Mouse (Mus musculus): Measurements from ENCODE around the gene Rad51b.
A peak's percentile ranks its signal among the peaks of the same experiment; 100 is the strongest.

Gene Rad51b

DNA sequence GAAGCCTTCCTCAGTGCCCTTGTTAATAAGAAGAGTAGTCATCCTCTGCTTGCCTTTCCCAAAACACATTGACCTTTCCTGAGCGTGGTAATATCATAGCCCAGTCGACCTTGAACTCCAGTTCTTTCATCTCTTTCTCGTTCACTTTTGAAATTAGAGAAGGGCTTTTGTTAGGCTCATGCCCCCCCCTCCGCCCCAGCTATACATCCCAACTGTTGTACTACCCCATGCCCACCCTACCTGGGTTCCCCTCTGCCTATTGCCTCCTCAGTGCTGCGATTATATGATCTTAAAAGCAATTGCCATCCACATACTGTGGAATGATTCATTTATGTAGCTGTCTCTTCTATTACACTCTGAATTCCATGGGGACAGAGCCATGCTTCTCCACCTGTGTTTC, 193.5 kb downstream of the Rad51b start:
- no peak for DNase-seq (ENCODE audit: low read depth, low spot score)

DNA sequence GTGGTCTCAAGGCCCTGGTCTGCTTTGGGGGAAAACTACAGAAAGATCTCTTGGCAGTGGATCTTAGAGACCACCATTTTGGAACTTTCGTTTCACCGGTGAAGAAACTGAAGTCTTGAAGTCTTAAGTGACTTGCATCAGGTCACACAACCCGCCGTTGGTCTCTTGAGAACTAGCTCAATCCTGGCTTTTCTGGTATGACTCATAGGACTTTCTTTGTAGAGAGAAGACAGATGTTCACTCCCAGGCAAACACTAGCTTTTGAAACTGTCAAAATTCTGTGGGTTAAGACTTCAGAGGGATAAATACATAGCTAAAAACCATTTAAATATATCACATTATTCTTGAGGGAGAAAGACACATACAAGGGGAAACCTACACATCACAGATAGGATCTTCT, 195.1 kb downstream of the Rad51b start:
- DNase-seq (ENCODE audit: low read depth, low spot score) = no peak

- DNase-seq (ENCODE audit: low read depth, low spot score) = no peak
Observed at GRCm38 (mm10) chr12:79492613-79493012, 195.5 kb downstream of the Rad51b start.

DNA sequence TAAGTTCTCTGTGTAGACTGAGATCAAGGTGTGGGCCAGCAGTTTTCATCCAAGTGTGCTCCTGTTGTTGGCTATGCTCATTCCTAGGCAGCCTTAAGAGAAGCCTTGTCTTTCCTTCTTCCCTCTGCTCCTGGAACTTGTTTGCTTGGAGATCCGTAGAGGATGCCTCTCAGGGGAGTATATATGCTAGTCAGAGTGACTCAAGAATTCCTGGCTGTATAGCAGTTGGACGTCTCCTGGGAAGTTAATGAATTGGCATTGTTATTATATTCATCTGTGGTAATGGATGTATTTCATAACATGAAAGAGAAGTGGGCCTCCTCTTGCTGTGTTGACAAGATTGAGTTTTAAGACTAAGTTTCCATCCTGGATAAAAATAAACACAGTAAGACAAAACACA, 196.4 kb downstream of the Rad51b start:
- DNase-seq (ENCODE audit: low read depth, low spot score) = no peak

GRCm38 (mm10) chr12:79498326-79498725, 201.2 kb downstream of the Rad51b start:
- no peak for DNase-seq (ENCODE audit: low read depth, low spot score)

GRCm38 (mm10) chr12:79499809-79500208, 202.7 kb downstream of the Rad51b start:
- DNase-seq (ENCODE audit: low read depth, low spot score) = no peak

GRCm38 (mm10) chr12:79501877-79502276, 204.8 kb downstream of the Rad51b start:
- DNase-seq (ENCODE audit: low read depth, low spot score) = peak; percentile 15

DNA sequence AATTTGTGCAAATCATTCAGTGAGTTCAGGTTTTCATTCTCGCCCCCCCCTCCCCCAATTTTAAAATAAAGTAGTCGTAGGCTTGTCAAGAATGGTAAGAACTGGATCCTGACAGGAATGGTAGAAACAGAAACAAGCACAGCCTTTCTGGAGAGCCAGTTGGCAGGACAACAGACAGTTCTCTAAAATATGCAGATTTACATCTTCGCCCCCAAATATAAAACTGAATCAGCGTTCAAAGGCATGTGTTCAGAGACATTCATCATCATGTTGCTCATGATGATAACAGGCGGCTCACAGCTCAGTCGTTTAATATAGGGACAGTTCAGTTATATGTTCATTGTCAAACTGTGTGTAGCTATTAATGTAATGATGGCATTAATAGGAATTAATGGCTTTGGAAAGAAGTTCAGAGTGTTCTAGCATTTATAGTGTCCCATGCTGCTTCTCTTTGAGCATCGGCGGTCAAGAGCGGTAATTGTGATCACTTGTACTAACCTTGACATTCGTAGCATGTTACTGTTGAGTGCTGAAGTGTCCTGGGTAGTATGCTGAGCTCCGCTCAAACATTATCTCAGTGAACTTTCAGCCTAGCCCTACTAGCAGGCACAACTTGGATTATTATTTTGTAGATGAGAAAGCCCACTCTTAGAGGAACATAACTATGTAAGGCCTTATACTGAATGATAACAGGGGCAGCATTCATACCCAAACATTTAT, 205.9 kb downstream of the Rad51b start:
- DNase-seq (ENCODE audit: low read depth, low spot score) = no peak

DNA sequence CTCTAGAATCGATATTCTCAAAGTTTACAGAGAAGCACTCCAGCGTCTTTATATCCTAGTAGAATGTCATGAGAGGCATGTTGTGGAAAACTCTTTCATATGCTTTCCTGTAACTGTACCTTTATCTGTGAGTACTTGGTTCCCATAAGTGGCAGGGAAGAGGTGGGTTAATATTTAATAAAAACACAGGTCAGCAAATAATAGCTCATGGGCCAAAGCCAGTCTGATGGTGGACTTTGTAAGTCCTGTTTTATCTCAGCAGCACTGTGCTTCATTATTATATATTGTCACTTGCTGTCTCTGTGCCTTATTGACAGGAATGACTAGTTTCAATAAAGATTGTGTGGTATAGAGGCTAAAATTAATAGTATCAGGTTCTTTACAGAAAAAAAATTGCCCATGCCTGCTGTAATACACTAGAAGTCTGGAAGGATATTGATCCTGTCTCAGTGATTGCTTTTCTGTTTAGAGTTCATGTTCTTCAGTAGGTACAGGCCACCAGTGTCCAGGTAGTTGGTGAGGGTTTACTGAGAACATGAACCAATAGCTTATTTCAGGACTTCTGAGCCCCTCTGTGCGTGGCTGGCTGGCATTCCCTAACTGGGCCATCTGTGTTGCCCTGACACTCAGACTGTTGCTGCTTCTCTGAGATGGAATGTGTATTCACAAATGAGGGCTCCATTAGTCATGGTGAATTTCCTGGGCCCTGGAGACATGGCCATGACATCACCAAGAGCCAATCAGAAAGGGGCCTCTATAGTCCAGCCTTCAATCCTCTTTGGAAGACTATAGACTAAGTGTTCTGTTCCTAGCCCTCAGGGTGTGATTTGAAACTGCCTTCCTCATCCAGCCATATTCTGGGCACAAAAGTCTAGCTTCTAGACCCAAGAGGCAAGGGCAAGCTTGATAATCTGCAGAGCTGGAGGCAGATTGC, 206.8 kb downstream of the Rad51b start:
- DNase-seq (ENCODE audit: low read depth, low spot score) = peak; percentile 8

- DNase-seq (ENCODE audit: low read depth, low spot score) = no peak
Observed at GRCm38 (mm10) chr12:79504641-79505040, 207.6 kb downstream of the Rad51b start.

- no peak for DNase-seq (ENCODE audit: low read depth, low spot score)
Observed at GRCm38 (mm10) chr12:79506421-79506820, 209.3 kb downstream of the Rad51b start.

- no peak for DNase-seq (ENCODE audit: low read depth, low spot score)
Observed at GRCm38 (mm10) chr12:79507141-79507681, 210.1 kb downstream of the Rad51b start.

GRCm38 (mm10) chr12:79511454-79512204, 214.5 kb downstream of the Rad51b start:
- DNase-seq (ENCODE audit: low read depth, low spot score) = no peak

DNA sequence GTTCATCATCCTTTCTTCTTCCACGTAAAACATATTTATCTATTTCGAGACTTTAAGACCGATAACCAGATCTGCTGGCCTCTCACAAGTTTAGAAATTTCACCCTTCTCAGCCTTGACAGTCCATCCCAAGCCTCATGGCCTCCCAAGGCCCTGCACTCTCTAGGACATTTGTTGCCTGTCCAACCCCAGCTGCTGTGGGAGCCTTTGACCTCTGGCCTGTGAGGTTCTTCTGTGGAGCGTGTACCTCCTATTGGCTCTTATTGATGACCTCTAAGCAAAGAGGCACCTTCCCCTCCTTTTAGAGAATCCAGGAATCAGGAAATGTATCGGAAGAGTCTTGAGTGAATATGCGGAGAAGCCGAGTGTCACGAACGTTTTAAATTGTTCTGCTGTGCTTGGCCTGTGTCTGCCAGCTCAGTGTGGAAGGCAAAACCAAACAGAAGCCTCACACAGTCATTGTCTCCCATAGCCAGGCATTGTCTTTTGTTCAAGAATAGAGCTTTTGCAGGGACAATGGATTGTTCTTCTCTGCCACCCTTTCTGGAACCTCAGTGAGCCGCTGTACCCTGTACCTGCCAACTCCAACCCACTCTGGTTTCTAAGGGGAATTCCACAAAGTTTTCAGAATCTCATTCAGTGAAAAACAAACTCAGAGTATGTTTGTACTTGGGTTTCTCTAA, 215.3 kb downstream of the Rad51b start:
- DNase-seq (ENCODE audit: low read depth, low spot score) = peak; percentile 17

DNA sequence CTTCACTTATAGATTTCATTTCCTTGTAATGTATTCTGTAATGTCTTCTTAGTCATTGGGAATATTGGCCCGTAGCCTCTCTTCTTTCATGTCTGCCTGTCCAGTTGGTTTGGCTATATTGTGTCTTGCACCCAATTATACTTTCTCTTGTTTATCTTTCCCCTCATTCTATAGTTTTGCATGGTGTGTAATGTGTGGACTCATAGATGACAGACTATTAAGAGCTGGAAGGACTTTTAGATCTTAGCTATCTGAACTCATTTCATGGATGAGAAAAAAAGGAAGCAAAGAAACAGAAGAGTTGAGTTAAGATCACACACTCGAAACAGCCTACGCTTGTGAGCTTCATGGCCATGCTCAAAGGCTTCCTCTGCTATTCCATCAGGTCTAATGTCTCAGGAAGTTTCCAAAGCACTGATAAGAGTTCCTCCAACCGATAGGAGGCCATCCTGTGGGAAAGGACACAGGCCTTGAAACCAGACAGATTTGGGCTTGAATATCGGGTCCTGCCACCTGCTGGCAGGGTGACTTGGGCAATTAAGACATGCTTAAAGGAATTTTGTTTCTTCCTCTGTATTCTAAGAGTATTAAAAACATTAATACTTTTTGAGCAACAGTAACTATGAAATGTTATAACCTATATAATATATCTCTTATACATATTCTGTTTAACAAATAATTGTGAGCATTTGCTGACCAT, 216.1 kb downstream of the Rad51b start:
- no peak for DNase-seq (ENCODE audit: low read depth, low spot score)

GRCm38 (mm10) chr12:79514680-79515079, 217.6 kb downstream of the Rad51b start:
- no peak for DNase-seq (ENCODE audit: low read depth, low spot score)

- DNase-seq (ENCODE audit: low read depth, low spot score) = no peak
Observed at GRCm38 (mm10) chr12:79522374-79522773, 225.3 kb downstream of the Rad51b start.

DNA sequence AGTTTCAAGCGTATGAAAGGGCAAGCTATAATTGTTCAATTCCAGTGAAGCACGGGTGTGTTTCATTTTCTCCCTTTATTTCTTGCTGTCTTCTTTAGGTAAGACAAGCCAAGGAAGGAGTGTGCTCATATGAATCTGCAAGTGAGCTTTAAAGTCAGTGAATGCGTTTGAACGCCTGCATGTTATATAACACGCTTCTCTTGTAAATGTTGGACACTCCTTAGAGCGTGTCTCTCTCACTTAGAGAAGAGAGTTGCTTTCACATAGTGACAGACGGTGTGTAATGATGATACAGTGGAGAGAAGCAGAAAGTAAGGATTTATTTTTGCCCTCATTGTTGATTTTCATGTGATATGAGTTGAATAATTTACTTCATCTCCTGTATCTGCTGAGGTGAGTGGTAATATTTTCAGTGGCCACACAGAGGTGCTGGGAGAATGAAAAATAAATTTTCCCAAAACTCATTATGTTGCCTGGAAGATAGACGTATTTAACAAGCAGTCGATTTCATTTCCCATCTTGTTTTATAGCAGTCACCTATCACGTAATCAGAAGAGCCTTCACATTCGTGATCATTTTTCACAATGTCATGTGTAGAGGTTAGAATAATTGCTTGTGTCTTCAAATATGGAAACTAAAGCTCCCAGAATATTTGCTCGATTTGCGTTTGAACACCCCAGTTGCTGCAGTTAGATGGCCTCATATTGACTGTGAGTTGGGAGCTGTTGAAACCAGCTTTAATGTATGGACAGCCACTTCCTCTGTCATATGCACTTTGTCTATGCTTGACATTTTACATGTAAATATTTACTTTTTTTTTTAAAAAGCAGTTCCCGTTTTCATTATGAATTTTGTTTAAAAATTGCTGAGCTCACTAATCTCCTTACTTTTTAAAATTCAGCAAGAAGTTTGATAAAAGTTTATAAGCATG, 228.1 kb downstream of the Rad51b start:
- no peak for DNase-seq (ENCODE audit: low read depth, low spot score)

DNA sequence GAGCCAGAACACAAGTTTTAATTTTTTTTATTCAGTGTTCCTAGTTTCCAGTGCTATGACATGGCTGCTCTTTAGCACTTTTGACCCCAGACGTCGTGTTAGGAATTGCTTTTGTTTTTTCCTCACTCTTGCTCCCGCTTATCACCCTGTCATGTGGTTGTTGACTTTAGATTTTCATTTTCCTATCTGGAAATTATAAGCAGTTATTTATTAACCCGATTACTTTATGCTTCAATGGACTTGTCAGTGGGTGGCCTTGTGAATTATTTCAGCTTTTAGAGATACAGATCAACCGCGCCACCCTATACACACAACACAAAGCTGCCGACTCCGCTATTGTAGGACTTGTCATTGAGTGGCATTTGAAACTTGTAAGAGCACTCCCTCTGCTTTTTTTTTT, 228.8 kb downstream of the Rad51b start:
- no peak for DNase-seq (ENCODE audit: low read depth, low spot score)
